8 mouse cellular contexts compared by ENCODE assay signal in genomic region chr10:128096313-128096692, GRCm38 (mm10). TPM values are rescaled to one million over a fixed set of nuclear protein-coding genes. Genes with fewer than 3 reads are reported as not detected.
DNase-seq lines count a peak whose midpoint lies in the region; ATAC-seq and TF ChIP-seq lines count a peak whose summit lies in the region.

No protein-coding gene starts in this region.

- H3K9me3 ChIP-seq in embryonic facial prominence, embryonic 14.5 days (ENCODE audit: control insufficient read depth, low read length), result no peaks in the 10 kb centered on the region
- no peaks in the 10 kb centered on the region for H3K9me3 ChIP-seq in intestine, embryonic 16.5 days (ENCODE audit: control insufficient read depth, low read length)
- no peaks in the 10 kb centered on the region for H3K9me3 ChIP-seq in neural tube, embryonic 12.5 days

- no peak for TF ChIP-seq CTCF in liver, adult 2 months (IDR thresholded peaks at IDR 0.05; ENCODE audit: low read depth, low read length)

- H3K36me3 ChIP-seq in liver, adult 2 months (ENCODE audit: control insufficient read depth, insufficient read depth, low read length), result no peaks in the 10 kb centered on the region
- H3K36me3 ChIP-seq in embryonic facial prominence, embryonic 14.5 days (ENCODE audit: control insufficient read depth, insufficient read depth, low read length), result 0 out of 2 replicates have a peak, but pooled peaks cover 8% of the 10 kb centered on the region
- no peaks in the 10 kb centered on the region for H3K36me3 ChIP-seq in intestine, embryonic 16.5 days (ENCODE audit: control insufficient read depth, insufficient read depth, low read length)
- H3K36me3 ChIP-seq in neural tube, embryonic 12.5 days, result no peaks in the 10 kb centered on the region

- no peak overlapping the region for H3K4me3 ChIP-seq in liver, adult 2 months (ENCODE audit: insufficient read depth, low read depth, low read length)
- peak overlapping the region; percentile 99 for H3K4me3 ChIP-seq in embryonic facial prominence, embryonic 14.5 days (ENCODE audit: low read depth, low read length)
- H3K4me3 ChIP-seq in intestine, embryonic 16.5 days (ENCODE audit: low read length), result peak overlapping the region; percentile 98
- H3K4me3 ChIP-seq in neural tube, embryonic 12.5 days, result peak overlapping the region; percentile 94

- H3K79me2 ChIP-seq in liver, adult 2 months (ENCODE audit: control insufficient read depth, insufficient read depth, low read length), result peaks cover 16% of the 10 kb centered on the region

- TF ChIP-seq POLR2A in liver, adult 2 months (IDR thresholded peaks at IDR 0.05; ENCODE audit: extremely low read depth, insufficient read depth, low read length), result no peak

- no peak for ATAC-seq in embryonic facial prominence, embryonic 14.5 days (ENCODE audit: low read depth)
- no peak for ATAC-seq in intestine, embryonic 16.5 days
- ATAC-seq in neural tube, embryonic 12.5 days (ENCODE audit: low FRiP score, low read depth), result 0 out of 2 replicates have a peak, but pooled peaks have one; percentile 1

- no peaks in the 10 kb centered on the region for H3K27me3 ChIP-seq in liver, adult 2 months (ENCODE audit: control insufficient read depth, insufficient read depth, low read length)
- H3K27me3 ChIP-seq in embryonic facial prominence, embryonic 14.5 days (replicated peaks; ENCODE audit: control insufficient read depth, insufficient read depth, low read length), result no peaks in the 10 kb centered on the region
- no peaks in the 10 kb centered on the region for H3K27me3 ChIP-seq in intestine, embryonic 16.5 days (replicated peaks; ENCODE audit: control insufficient read depth, insufficient read depth, low read length)
- H3K27me3 ChIP-seq in neural tube, embryonic 12.5 days (replicated peaks), result no peaks in the 10 kb centered on the region

- H3K4me1 ChIP-seq in liver, adult 2 months (ENCODE audit: control insufficient read depth, insufficient read depth, low read length), result peaks cover 14% of the 10 kb centered on the region
- peaks cover 32% of the 10 kb centered on the region for H3K4me1 ChIP-seq in embryonic facial prominence, embryonic 14.5 days (ENCODE audit: control insufficient read depth, insufficient read depth, low read length)
- H3K4me1 ChIP-seq in intestine, embryonic 16.5 days (ENCODE audit: control insufficient read depth, insufficient read depth, low read length), result peaks cover 34% of the 10 kb centered on the region
- H3K4me1 ChIP-seq in neural tube, embryonic 12.5 days, result peaks cover 39% of the 10 kb centered on the region

- WGBS in liver, adult 2 months, result 31% methylated on average over 4 of the region's 4 CpGs
- WGBS in embryonic facial prominence, embryonic 14.5 days, result 14% methylated on average over 4 of the region's 4 CpGs
- WGBS in intestine, embryonic 16.5 days, result 19% methylated on average over 4 of the region's 4 CpGs
- WGBS in neural tube, embryonic 12.5 days, result 21% methylated on average over 4 of the region's 4 CpGs

- H3K4me2 ChIP-seq in embryonic facial prominence, embryonic 14.5 days (ENCODE audit: low read depth, low read length), result peak overlapping the region; percentile 88
- H3K4me2 ChIP-seq in intestine, embryonic 16.5 days (ENCODE audit: low read depth, low read length), result peak overlapping the region; percentile 42
- peak overlapping the region; percentile 73; the same call in 1 of the 2 replicates for H3K4me2 ChIP-seq in neural tube, embryonic 12.5 days (replicated peaks)

- H3K27ac ChIP-seq in liver, adult 2 months (replicated peaks; ENCODE audit: insufficient read depth, low read depth, low read length), result 0 out of 2 replicates have a peak overlapping the region, but pooled peaks have one; percentile 3
- H3K27ac ChIP-seq in embryonic facial prominence, embryonic 14.5 days (replicated peaks; ENCODE audit: low read depth, low read length), result no peak overlapping the region
- no peak overlapping the region for H3K27ac ChIP-seq in intestine, embryonic 16.5 days (ENCODE audit: low read length)
- no peak overlapping the region for H3K27ac ChIP-seq in neural tube, embryonic 12.5 days

- no peak overlapping the region for H3K9ac ChIP-seq in liver, adult 2 months (ENCODE audit: low read depth, low read length)
- H3K9ac ChIP-seq in embryonic facial prominence, embryonic 14.5 days (ENCODE audit: low read depth, low read length), result no peak overlapping the region
- peak overlapping the region; percentile 30; the same call in 1 of the 2 replicates for H3K9ac ChIP-seq in intestine, embryonic 16.5 days (ENCODE audit: low read depth, low read length)
- H3K9ac ChIP-seq in neural tube, embryonic 12.5 days, result 0 out of 2 replicates have a peak overlapping the region, but pooled peaks have one; percentile 89

- no peak for DNase-seq in liver, adult 2 months (ENCODE audit: extremely low read depth, low read depth, low spot score)
- no peak for DNase-seq in liver
- DNase-seq in embryonic facial prominence, embryonic 14.5 days (ENCODE audit: low spot score), result no peak
- DNase-seq in frontal cortex, postnatal 14 days (ENCODE audit: low spot score in 2 of 2), result no peak
- no peak for DNase-seq in thymus, postnatal 10 days (ENCODE audit: low spot score in 2 of 2)
- DNase-seq in cerebellum, postnatal 25 days, result no peak

RNA-seq across cellular contexts. Expression of gene Baz2a, which starts 4.9 kb away (rescaled TPM):
- total RNA-seq in liver, adult 2 months (2014; rRNA removed), result 6.6 and 9.1 TPM in 2 replicates
- polyA plus RNA-seq in liver, adult 2 months (2012; rRNA removed), result 9.7 and 12.3 TPM in 2 replicates
- 15.7 and 18.8 TPM in 2 replicates for polyA plus RNA-seq in embryonic facial prominence, embryonic 14.5 days (2014; fragmentation: Nextera tagmentation; extraction: Ambion mirVana)
- polyA plus RNA-seq in intestine, embryonic 16.5 days (2015; fragmentation: Nextera tagmentation; extraction: Ambion mirVana), result 9.6 and 10.1 TPM in 2 replicates
- 12.2 and 14.9 TPM in 2 replicates for polyA plus RNA-seq in neural tube, embryonic 12.5 days (2016; fragmentation: Nextera tagmentation; extraction: Ambion mirVana)

RNA-seq across cellular contexts. Expression of gene Atp5b, which starts 13.2 kb away (rescaled TPM):
- total RNA-seq in liver, adult 2 months (2014; rRNA removed), result 1,653 and 1,721 TPM in 2 replicates
- 2,471 and 2,841 TPM in 2 replicates for polyA plus RNA-seq in liver, adult 2 months (2012; rRNA removed)
- polyA plus RNA-seq in embryonic facial prominence, embryonic 14.5 days (2014; fragmentation: Nextera tagmentation; extraction: Ambion mirVana), result 2,069 and 2,210 TPM in 2 replicates
- polyA plus RNA-seq in intestine, embryonic 16.5 days (2015; fragmentation: Nextera tagmentation; extraction: Ambion mirVana), result 3,551 and 3,599 TPM in 2 replicates
- polyA plus RNA-seq in neural tube, embryonic 12.5 days (2016; fragmentation: Nextera tagmentation; extraction: Ambion mirVana), result 2,084 and 2,133 TPM in 2 replicates

RNA-seq across cellular contexts. Expression of gene Ptges3, which starts 37.5 kb away (rescaled TPM):
- total RNA-seq in liver, adult 2 months (2014; rRNA removed), result 90.4 and 97.3 TPM in 2 replicates
- 24.8 and 30.9 TPM in 2 replicates for polyA plus RNA-seq in liver, adult 2 months (2012; rRNA removed)
- 450 and 475 TPM in 2 replicates for polyA plus RNA-seq in embryonic facial prominence, embryonic 14.5 days (2014; fragmentation: Nextera tagmentation; extraction: Ambion mirVana)
- polyA plus RNA-seq in intestine, embryonic 16.5 days (2015; fragmentation: Nextera tagmentation; extraction: Ambion mirVana), result 371 and 401 TPM in 2 replicates
- 461 and 507 TPM in 2 replicates for polyA plus RNA-seq in neural tube, embryonic 12.5 days (2016; fragmentation: Nextera tagmentation; extraction: Ambion mirVana)

Comparison
In these comparisons a context has a peak if more than half of its experiments do, and no peak if none do; other contexts are left out.
1. H3K9ac ChIP-seq: peak in intestine, embryonic 16.5 days (single experiment) and neural tube, embryonic 12.5 days (single experiment); none in liver, adult 2 months (single experiment) and embryonic facial prominence, embryonic 14.5 days (single experiment).
2. RNA of gene Ptges3, which starts 37.5 kb away (polyA plus RNA-seq): 450 to 475 TPM in embryonic facial prominence, embryonic 14.5 days, 461 to 507 TPM in neural tube, embryonic 12.5 days and 371 to 401 TPM in intestine, embryonic 16.5 days; 24.8 to 30.9 TPM in liver, adult 2 months; every median in the first group is over 10 times any median in the second.
3. Peak in every context shown above with its lines, with median percentiles within 50 percentile points of each other: H3K4me2 ChIP-seq.